ENCODE assay signal across 8 mouse cellular contexts in the genomic region with DNA sequence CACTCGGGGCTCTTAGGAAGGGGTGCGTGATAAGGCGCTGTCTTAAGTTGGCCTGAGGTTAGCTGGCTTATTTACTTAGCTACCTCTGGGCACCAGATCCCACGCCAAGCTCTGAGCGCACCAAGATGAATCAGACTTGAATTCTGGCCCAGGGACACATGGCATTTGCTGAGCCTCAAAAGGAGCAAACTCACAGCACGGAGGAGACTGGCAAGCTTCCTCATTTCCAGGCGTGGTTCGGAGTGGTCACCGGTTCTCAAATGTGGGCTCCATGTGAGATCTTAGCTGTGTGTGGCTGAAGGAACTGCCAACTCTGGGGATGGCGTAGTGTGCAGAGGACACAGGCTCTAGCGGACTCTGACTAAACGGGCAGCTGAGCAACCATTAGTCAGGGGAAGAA. TPM values are rescaled to one million over a fixed set of nuclear protein-coding genes. Genes with fewer than 3 reads are reported as not detected.
A peak's percentile ranks its signal among the peaks of the same experiment; 100 is the strongest.
DNase-seq lines count a peak whose midpoint lies in the region; ATAC-seq and TF ChIP-seq lines count a peak whose summit lies in the region.
"Had no signal": no experiment of that assay in that cellular context is flagged by ENCODE, and none has a peak within 500 bp of the region (broad histone marks: within the 10 kb centered on the region; RNA-seq: fewer than 3 reads in every experiment).

No protein-coding gene starts in this region.

- H3K27ac ChIP-seq in forebrain, postnatal 0 days (ENCODE audit: low read depth, low read length): no peak overlapping the region
- no peak overlapping the region for H3K27ac ChIP-seq in hindbrain, embryonic 10.5 days
- H3K27ac ChIP-seq in left cerebral cortex, adult 2 months: peak overlapping the region; percentile 94; the same call in 1 of the 2 replicates

- 40% methylated on average over 12 of the region's 12 CpGs for WGBS in forebrain, postnatal 0 days
- WGBS in hindbrain, embryonic 10.5 days: 78% methylated on average over 12 of the region's 12 CpGs

- peak overlapping the region; percentile 62; the same call in 1 of the 2 replicates for H3K9ac ChIP-seq in forebrain, postnatal 0 days

- H3K4me3 ChIP-seq in forebrain, postnatal 0 days (ENCODE audit: low read depth, low read length): peak overlapping the region; percentile 61
- peak overlapping the region; percentile 70 for H3K4me3 ChIP-seq in hindbrain, embryonic 10.5 days
- peak overlapping the region; percentile 83 for H3K4me3 ChIP-seq in left cerebral cortex, adult 2 months

- DNase-seq in MN1 (ENCODE audit: low spot score): peak; percentile 61
- peak; percentile 55 for DNase-seq in cerebellum, adult 11 months
- peak; percentile 25 for DNase-seq in forebrain, postnatal 0 days
- DNase-seq in hindbrain, embryonic 10.5 days (ENCODE audit: low spot score): no peak
- DNase-seq in left cerebral cortex, adult 2 months (ENCODE audit: extremely low spot score in 1 of 2, low spot score in 2 of 2): peak; percentile 29 to 61
- DNase-seq in lung, postnatal 4 days: peak; percentile 40 to 55
- peak; percentile 33 to 45 for DNase-seq in spleen, postnatal 36 days (ENCODE audit: low spot score in 2 of 2)

- intact Hi-C loops in left cerebral cortex, adult 2 months (cut with DNase I): no loop called here

- no peak for ATAC-seq in forebrain, postnatal 0 days

- no peak for TF ChIP-seq CTCF in forebrain, postnatal 0 days (IDR thresholded peaks at IDR 0.05; ENCODE audit: low read depth)
- no peak for TF ChIP-seq CTCF in left cerebral cortex, adult 2 months (IDR thresholded peaks at IDR 0.05)

- H3K4me1 ChIP-seq in forebrain, postnatal 0 days (ENCODE audit: insufficient read depth): peaks cover 18% of the 10 kb centered on the region
- peaks cover 21% of the 10 kb centered on the region for H3K4me1 ChIP-seq in hindbrain, embryonic 10.5 days (replicated peaks)

- no peaks in the 10 kb centered on the region for H3K27me3 ChIP-seq in forebrain, postnatal 0 days (ENCODE audit: insufficient read depth, low read length)
- H3K27me3 ChIP-seq in hindbrain, embryonic 10.5 days (ENCODE audit: insufficient read depth, poor library complexity, severe bottlenecking): peaks cover 6% of the 10 kb centered on the region; the same call in 1 of the 2 replicates

- peaks cover 6% of the 10 kb centered on the region for H3K36me3 ChIP-seq in forebrain, postnatal 0 days (ENCODE audit: insufficient read depth)
- H3K36me3 ChIP-seq in hindbrain, embryonic 10.5 days: peaks cover 11% of the 10 kb centered on the region

- H3K4me2 ChIP-seq in forebrain, postnatal 0 days (ENCODE audit: low read depth): peak overlapping the region; percentile 82

- no peaks in the 10 kb centered on the region for H3K9me3 ChIP-seq in forebrain, postnatal 0 days (ENCODE audit: low read length)
- H3K9me3 ChIP-seq in hindbrain, embryonic 10.5 days: peaks cover 4% of the 10 kb centered on the region; the same call in 1 of the 2 replicates

RNA-seq across cellular contexts. Expression of a gene that starts 1.5 kb away (rescaled TPM):
- total RNA-seq in forebrain, postnatal 0 days (2014; rRNA removed): 101 and 121 TPM in 2 replicates
- 144 and 146 TPM in 2 replicates for polyA plus RNA-seq in forebrain, postnatal 0 days (2015; fragmentation: Nextera tagmentation; extraction: Ambion mirVana)
- 42.4 and 65.4 TPM in 2 replicates for polyA plus RNA-seq in hindbrain, embryonic 10.5 days (2016; fragmentation: Nextera tagmentation; extraction: Ambion mirVana)
- 100 to 1,000 TPM; 195 to 205 TPM for total RNA-seq in left cerebral cortex, adult 2 months (2021)

RNA-seq across cellular contexts. Expression of a gene that starts 6.5 kb away (rescaled TPM):
- total RNA-seq in forebrain, postnatal 0 days (2014; rRNA removed): 83.2 and 86.3 TPM in 2 replicates
- 61.3 and 67.2 TPM in 2 replicates for polyA plus RNA-seq in forebrain, postnatal 0 days (2015; fragmentation: Nextera tagmentation; extraction: Ambion mirVana)
- polyA plus RNA-seq in hindbrain, embryonic 10.5 days (2016; fragmentation: Nextera tagmentation; extraction: Ambion mirVana): 79.4 and 83.4 TPM in 2 replicates
- 10 to 100 TPM; 77.3 to 79.0 TPM for total RNA-seq in left cerebral cortex, adult 2 months (2021)

RNA-seq across cellular contexts. Expression of a gene that starts 33.1 kb away (rescaled TPM):
- total RNA-seq in forebrain, postnatal 0 days (2014; rRNA removed): 30.7 and 32.7 TPM in 2 replicates
- polyA plus RNA-seq in forebrain, postnatal 0 days (2015; fragmentation: Nextera tagmentation; extraction: Ambion mirVana): 31.9 and 41.3 TPM in 2 replicates
- 20.7 and 24.4 TPM in 2 replicates for polyA plus RNA-seq in hindbrain, embryonic 10.5 days (2016; fragmentation: Nextera tagmentation; extraction: Ambion mirVana)
- 10 to 100 TPM; 51.9 to 52.9 TPM for total RNA-seq in left cerebral cortex, adult 2 months (2021)

RNA-seq across cellular contexts. Expression of a gene that starts 40.6 kb away (rescaled TPM):
- total RNA-seq in forebrain, postnatal 0 days (2014; rRNA removed): 0.05 and 0.46 TPM in 2 replicates
- 0.08 and 0.11 TPM in 2 replicates for polyA plus RNA-seq in forebrain, postnatal 0 days (2015; fragmentation: Nextera tagmentation; extraction: Ambion mirVana)
- not detected in 2 replicates for polyA plus RNA-seq in hindbrain, embryonic 10.5 days (2016; fragmentation: Nextera tagmentation; extraction: Ambion mirVana)
- not detected for total RNA-seq in left cerebral cortex, adult 2 months (2021)
- total RNA-seq: layer of hippocampus, postnatal 36 days had no signal
